Mouse (Mus musculus) neutrophil, adult 5-6 weeks (primary cell): Measurements from ENCODE around the gene Ankrd23. TPM values are rescaled to one million over a fixed set of nuclear protein-coding genes. Genes with fewer than 3 reads are reported as not detected.

Experiments
- ATAC-seq: fragments of 151-379, 151-347 bp; 2 replicates; pipeline ENCODE4 v1.8.0; 2017; ENCODE audit warnings: mild to moderate bottlenecking, moderate TSS enrichment; ENCODE audit not compliant: insufficient number of reproducible peaks, poor library complexity, low FRiP score, severe bottlenecking; ENCODE audit errors: extremely low read depth
- total RNA-seq: library from RNA; stranded (forward); fragments of 200-1000 nt; gene quantifications from 2 replicates; pipeline ENCODE4 v1.2.3, GENCODE M21; 2017

The Ankrd23 gene
- total RNA-seq, 1 experiment from 2014 or later = 18.6 TPM

GRCm38 (mm10) chr1:36489661-36490060, 47.0 kb downstream of the Ankrd23 start:
- no peak for ATAC-seq

GRCm38 (mm10) chr1:36487111-36487510, 49.6 kb downstream of the Ankrd23 start:
- ATAC-seq = no peak

- ATAC-seq = no peak
Observed at GRCm38 (mm10) chr1:36485080-36485479, 51.6 kb downstream of the Ankrd23 start.

- no peak for ATAC-seq
Observed at GRCm38 (mm10) chr1:36483825-36484224, 52.9 kb downstream of the Ankrd23 start.

Other genes starting within 250 kb of the Ankrd23 start
- 199 and 207 TPM in 2 replicates for gene Arid5a, start 229.2 kb downstream of the Ankrd23 start, total RNA-seq
- gene Kansl3, start 167.7 kb downstream of the Ankrd23 start, total RNA-seq = 57.2 and 67.0 TPM in 2 replicates
- gene Fer1l5, start 164.6 kb downstream of the Ankrd23 start, total RNA-seq = 0.35 TPM in 1 of 2 replicates, not detected in the other
- gene Lman2l, start 91.6 kb downstream of the Ankrd23 start, total RNA-seq = 13.0 and 14.9 TPM in 2 replicates
- gene Cnnm4, start 65.3 kb downstream of the Ankrd23 start, total RNA-seq = 15.6 and 15.8 TPM in 2 replicates
- 16.2 and 20.8 TPM in 2 replicates for gene Cnnm3, start 25.0 kb downstream of the Ankrd23 start, total RNA-seq
- gene Gm42417, start 2.5 kb upstream of the Ankrd23 start, total RNA-seq = not detected in 2 replicates
- gene Ankrd39, start 10.6 kb upstream of the Ankrd23 start, total RNA-seq = 11.8 and 12.2 TPM in 2 replicates
- 0.25 TPM in 1 of 2 replicates, not detected in the other for gene Sema4c, start 21.5 kb upstream of the Ankrd23 start, total RNA-seq
- not detected in 2 replicates for gene Fam178b, start 146.3 kb upstream of the Ankrd23 start, total RNA-seq
- 136 and 171 TPM in 2 replicates for gene Cox5b, start 154.6 kb upstream of the Ankrd23 start, total RNA-seq
- not detected in 2 replicates for gene 4933424G06Rik, start 173.3 kb upstream of the Ankrd23 start, total RNA-seq
- gene Actr1b, start 177.5 kb upstream of the Ankrd23 start, total RNA-seq = 53.7 and 59.8 TPM in 2 replicates
- 7.1 and 12.8 TPM in 2 replicates for gene Zap70, start 224.9 kb upstream of the Ankrd23 start, total RNA-seq